In the genomic region with DNA sequence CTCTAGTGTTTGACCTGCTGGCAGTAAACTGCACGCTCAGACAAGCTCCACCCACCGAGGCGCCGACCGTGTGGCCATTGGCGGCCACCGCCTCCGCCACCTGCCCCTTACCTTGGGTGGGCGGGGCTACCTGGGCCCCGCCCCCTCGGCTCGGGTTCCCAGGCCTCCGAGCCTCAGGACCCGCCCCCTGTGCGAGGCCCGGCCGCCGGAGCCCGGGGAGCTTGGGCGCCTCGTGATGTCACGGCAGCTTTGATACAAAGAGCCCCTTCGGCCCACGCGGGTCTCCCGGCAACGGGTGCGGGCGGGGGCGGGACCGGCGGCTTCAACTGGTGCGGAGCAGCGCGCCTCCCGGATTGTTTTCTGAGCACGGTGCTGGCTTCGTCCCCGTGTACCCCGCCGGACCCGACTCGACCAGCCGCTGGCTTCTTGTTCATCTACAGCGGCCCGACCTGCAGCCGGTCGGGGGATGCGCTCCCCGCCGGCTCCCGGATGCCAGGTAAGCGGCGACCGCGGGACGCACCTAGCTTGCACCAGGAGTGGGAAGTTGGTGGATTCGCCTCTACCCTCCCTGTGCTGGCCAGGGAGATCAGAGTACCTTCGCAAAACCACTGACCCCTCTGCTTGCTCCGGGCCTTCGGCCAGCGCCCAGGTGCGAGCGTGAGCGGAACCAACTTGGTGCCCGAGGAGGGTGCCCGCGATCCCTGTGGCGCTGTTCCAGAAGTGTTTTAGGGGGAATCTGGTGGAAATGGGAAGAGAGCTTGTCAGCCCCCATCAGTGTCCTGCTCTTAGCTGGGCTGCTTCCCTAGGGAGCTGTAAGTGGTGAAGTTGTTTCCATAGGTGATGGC, we compare ENCODE assay signal across 8 mouse cellular contexts.
A peak's percentile ranks its signal among the peaks of the same experiment; 100 is the strongest.
DNase-seq lines count a peak whose midpoint lies in the region; ATAC-seq and TF ChIP-seq lines count a peak whose summit lies in the region.

No protein-coding gene starts in this region.

- dilution Hi-C loops in CH12.LX (cut with MboI; ENCODE audit: extremely low pct_ligation_motif_present, extremely low pct_unique_long_range_greater_than_20kb, low sequenced_read_pairs) = no loop called here

- TF ChIP-seq POLR2A in CH12.LX (IDR thresholded peaks at IDR 0.05; ENCODE audit: low read depth, low read length) = peak; percentile 69; the same call in 1 of the 2 replicates

- peak; percentile 96 for ATAC-seq in lung, postnatal 0 days

- no peaks in the 10 kb centered on the region for H3K79me2 ChIP-seq in CH12.LX (replicated peaks; ENCODE audit: control insufficient read depth, extremely low read depth, insufficient read depth, poor library complexity, severe bottlenecking)

- peaks cover 7 to 47% of the 10 kb centered on the region in 2 experiments for H3K4me1 ChIP-seq in CH12.LX (ENCODE audit: control insufficient read depth in 1 of 2, insufficient read depth in 2 of 2)
- peaks cover 62% of the 10 kb centered on the region for H3K4me1 ChIP-seq in forebrain, embryonic 10.5 days
- peaks cover 44% of the 10 kb centered on the region for H3K4me1 ChIP-seq in hindbrain, embryonic 10.5 days (replicated peaks)
- peaks cover 4% of the 10 kb centered on the region for H3K4me1 ChIP-seq in lung, postnatal 0 days (ENCODE audit: insufficient read depth, low read depth, low read length)

- no peak for TF ChIP-seq RAD21 in CH12.LX (IDR thresholded peaks at IDR 0.05; ENCODE audit: low read depth, low read length)

- H3K4me3 ChIP-seq in CH12.LX (replicated peaks in 1 of 3; ENCODE audit: low read depth in 2 of 3, low read length in 2 of 3, poor library complexity in 1 of 3) = peak overlapping the region; percentile 49 to 66 (median 61)
- peak overlapping the region; percentile 69 for H3K4me3 ChIP-seq in forebrain, embryonic 10.5 days
- peak overlapping the region; percentile 78 for H3K4me3 ChIP-seq in hindbrain, embryonic 10.5 days
- peak overlapping the region; percentile 44 for H3K4me3 ChIP-seq in lung, postnatal 0 days (ENCODE audit: low read depth, low read length)

- no peaks in the 10 kb centered on the region for H3K36me3 ChIP-seq in CH12.LX (replicated peaks in 1 of 2; ENCODE audit: control insufficient read depth in 1 of 2, insufficient read depth in 1 of 2, low read length in 1 of 2)
- H3K36me3 ChIP-seq in forebrain, embryonic 10.5 days (replicated peaks) = no peaks in the 10 kb centered on the region; the same call in 1 of the 2 replicates
- H3K36me3 ChIP-seq in hindbrain, embryonic 10.5 days = no peaks in the 10 kb centered on the region
- no peaks in the 10 kb centered on the region for H3K36me3 ChIP-seq in lung, postnatal 0 days (ENCODE audit: insufficient read depth, low read length)

- H3K9me3 ChIP-seq in CH12.LX (replicated peaks; ENCODE audit: low read length) = no peaks in the 10 kb centered on the region
- H3K9me3 ChIP-seq in forebrain, embryonic 10.5 days = no peaks in the 10 kb centered on the region
- no peaks in the 10 kb centered on the region for H3K9me3 ChIP-seq in hindbrain, embryonic 10.5 days
- H3K9me3 ChIP-seq in lung, postnatal 0 days (ENCODE audit: low read length) = no peaks in the 10 kb centered on the region

- peak overlapping the region; percentile 59 for H3K4me2 ChIP-seq in CH12.LX (ENCODE audit: insufficient read depth, low read depth, poor library complexity, severe bottlenecking)
- peak overlapping the region; percentile 87 for H3K4me2 ChIP-seq in lung, postnatal 0 days (replicated peaks; ENCODE audit: low read depth, low read length)

- no peak for TF ChIP-seq EP300 in CH12.LX (IDR thresholded peaks at IDR 0.05; ENCODE audit: low read length)
- no peak for TF ChIP-seq EP300 in lung, postnatal 0 days (IDR thresholded peaks at IDR 0.05)

- in situ Hi-C loops in CH12.LX (cut with MboI; ENCODE audit: low pct_ligation_motif_present, low pct_unique_long_range_greater_than_20kb, low sequenced_read_pairs) = no loop called here

- peaks cover 10% of the 10 kb centered on the region for H3K27me3 ChIP-seq in CH12.LX (replicated peaks)
- H3K27me3 ChIP-seq in forebrain, embryonic 10.5 days (ENCODE audit: poor library complexity, severe bottlenecking) = peaks cover 18% of the 10 kb centered on the region
- peaks cover 22% of the 10 kb centered on the region for H3K27me3 ChIP-seq in hindbrain, embryonic 10.5 days (ENCODE audit: insufficient read depth, poor library complexity, severe bottlenecking)
- no peaks in the 10 kb centered on the region for H3K27me3 ChIP-seq in lung, postnatal 0 days (replicated peaks; ENCODE audit: insufficient read depth, low read length)

- H3K9ac ChIP-seq in CH12.LX (ENCODE audit: insufficient read depth, low read depth) = peak overlapping the region; percentile 20
- H3K9ac ChIP-seq in lung, postnatal 0 days (replicated peaks; ENCODE audit: low read depth) = peak overlapping the region; percentile 34

- peak; percentile 56 for DNase-seq in CH12.LX (ENCODE audit: extremely low read depth)
- DNase-seq in brain, embryonic 18.5 days (ENCODE audit: low read depth, low spot score) = peak; percentile 42
- peak; percentile 87 for DNase-seq in forebrain, embryonic 10.5 days (ENCODE audit: extremely low spot score, low spot score)
- DNase-seq in hindbrain, embryonic 10.5 days (ENCODE audit: low spot score) = peak; percentile 89
- DNase-seq in layer of hippocampus, adult 8-10 months (ENCODE audit: low spot score in 2 of 2) = peak; percentile 64 to 66
- DNase-seq in lung, postnatal 0 days (ENCODE audit: low spot score) = peak; percentile 90
- DNase-seq in ovary, postnatal 14 days (ENCODE audit: low spot score) = peak; percentile 71
- DNase-seq in thymus, postnatal 10 days (ENCODE audit: low spot score in 2 of 2) = peak; percentile 64 to 67

- no peak for TF ChIP-seq CTCF in CH12.LX (conservative IDR thresholded peaks at IDR 0.05 in 1 of 2, IDR thresholded peaks at IDR 0.05 in 1 of 2; ENCODE audit: low read depth in 2 of 2, low read length in 2 of 2)
- TF ChIP-seq CTCF in lung, postnatal 0 days (IDR thresholded peaks at IDR 0.05) = no peak

- WGBS in forebrain, embryonic 10.5 days = under 1% methylated on average over 69 of the region's 69 CpGs
- under 1% methylated on average over 69 of the region's 69 CpGs for WGBS in hindbrain, embryonic 10.5 days
- 1% methylated on average over 58 of the region's 69 CpGs for WGBS in lung, postnatal 0 days

- no peak overlapping the region for H3K27ac ChIP-seq in CH12.LX (ENCODE audit: insufficient read depth, low read depth)
- peak overlapping the region; percentile 91 for H3K27ac ChIP-seq in forebrain, embryonic 10.5 days
- H3K27ac ChIP-seq in hindbrain, embryonic 10.5 days = peak overlapping the region; percentile 91
- no peak overlapping the region for H3K27ac ChIP-seq in lung, postnatal 0 days (ENCODE audit: low read length)

TF ChIP-seq in CH12.LX, 34 proteins besides CTCF, POLR2A, EP300 and RAD21:
- no peak for TF ChIP-seq BHLHE40 (IDR thresholded peaks at IDR 0.05; ENCODE audit: low read depth, low read length)
- no peak for TF ChIP-seq ZKSCAN1 (IDR thresholded peaks at IDR 0.05; ENCODE audit: borderline replicate concordance, low read depth, low read length)
- no peak for TF ChIP-seq PAX5 (IDR thresholded peaks at IDR 0.05; ENCODE audit: low read length)
- no peak for TF ChIP-seq HCFC1 (IDR thresholded peaks at IDR 0.05; ENCODE audit: low read depth, low read length)
- no peak for TF ChIP-seq IRF4 (IDR thresholded peaks at IDR 0.05; ENCODE audit: low read depth, low read length)
- no peak for TF ChIP-seq RCOR1 (conservative IDR thresholded peaks at IDR 0.05; ENCODE audit: low read depth, low read length)
- TF ChIP-seq ZC3H11A (IDR thresholded peaks at IDR 0.05; ENCODE audit: low read depth, low read length) = no peak
- TF ChIP-seq TBP (conservative IDR thresholded peaks at IDR 0.05; ENCODE audit: low read depth, low read length) = 0 out of 2 replicates have a peak, but pooled peaks have one; percentile 43
- TF ChIP-seq MAX (IDR thresholded peaks at IDR 0.05; ENCODE audit: low read length) = peak; percentile 46; the same call in 1 of the 2 replicates
- TF ChIP-seq ELF1 (IDR thresholded peaks at IDR 0.05; ENCODE audit: low read depth, low read length) = peak; percentile 38; the same call in 1 of the 2 replicates
- TF ChIP-seq GABPA (IDR thresholded peaks at IDR 0.05; ENCODE audit: insufficient replicate concordance, low read depth, low read length) = no peak
- no peak for TF ChIP-seq POLR2AphosphoS2 (IDR thresholded peaks at IDR 0.05; ENCODE audit: low read depth, low read length)
- peak; percentile 57; the same call in 1 of the 2 replicates for TF ChIP-seq SIN3A (IDR thresholded peaks at IDR 0.05; ENCODE audit: low read length)
- TF ChIP-seq NELFE (IDR thresholded peaks at IDR 0.05; ENCODE audit: low read depth, low read length) = peak; percentile 54; the same call in 1 of the 2 replicates
- no peak for TF ChIP-seq CHD2 (IDR thresholded peaks at IDR 0.05; ENCODE audit: low read length)
- TF ChIP-seq NRF1 (IDR thresholded peaks at IDR 0.05; ENCODE audit: low read depth, low read length) = 0 out of 2 replicates have a peak, but pooled peaks have one; percentile 19
- peak; percentile 83 for TF ChIP-seq MXI1 (IDR thresholded peaks at IDR 0.05; ENCODE audit: low read depth, low read length)
- TF ChIP-seq MAZ (IDR thresholded peaks at IDR 0.05; ENCODE audit: low read depth, low read length) = no peak
- TF ChIP-seq JUND (conservative IDR thresholded peaks at IDR 0.05; ENCODE audit: low read depth, low read length) = no peak
- TF ChIP-seq TCF12 (IDR thresholded peaks at IDR 0.05; ENCODE audit: low read depth, low read length) = 0 out of 2 replicates have a peak, but pooled peaks have one; percentile 18
- no peak for TF ChIP-seq UBTF (IDR thresholded peaks at IDR 0.05; ENCODE audit: low read depth, low read length)
- TF ChIP-seq MYC (IDR thresholded peaks at IDR 0.05; ENCODE audit: low read depth, low read length) = no peak
- no peak for TF ChIP-seq SMC3 (IDR thresholded peaks at IDR 0.05; ENCODE audit: low read depth, low read length)

Comparison
In these comparisons a context has a peak if more than half of its experiments do, and no peak if none do; other contexts are left out.
1. H3K27ac ChIP-seq: peak in forebrain, embryonic 10.5 days (single experiment) and hindbrain, embryonic 10.5 days (single experiment); none in CH12.LX (single experiment) and lung, postnatal 0 days (single experiment).
2. Peak in every context shown above with its lines, with median percentiles within 50 percentile points of each other: DNase-seq and H3K4me3 ChIP-seq.